Mouse (Mus musculus) kidney, postnatal 0 days (tissue): Measurements from ENCODE around the gene Mmp9. TPM values are rescaled to one million over a fixed set of nuclear protein-coding genes. Genes with fewer than 3 reads are reported as not detected.

ENCODE experiments used
- ATAC-seq: fragments of 200-750 bp; cut with Nextera tagmentation; replicated peaks from 2 replicates; pipeline ENCODE4 v1.8.0; 2017; ENCODE audit warnings: low read depth, moderate number of reproducible peaks, moderate TSS enrichment, moderate library complexity; ENCODE audit not compliant: low FRiP score
- DNase-seq: peaks from one replicate; pipeline ENCODE4 v3.0.0-alpha.2; 2016; ENCODE audit warnings: low spot score
- H3K27ac ChIP-seq: fragments of 300-500 bp; sonication (generic); 2 replicates; pipeline ENCODE4 v1.5.1; 2014; ENCODE audit warnings: mild to moderate bottlenecking
- H3K27me3 ChIP-seq: fragments of 300-500 bp; sonication (generic); 2 replicates; pipeline ENCODE4 v1.6.1; 2014; ENCODE audit warnings: low read length, mixed read lengths; ENCODE audit not compliant: insufficient read depth
- H3K36me3 ChIP-seq: fragments of 300-500 bp; sonication (generic); 2 replicates; pipeline ENCODE4 v1.6.1; 2014; ENCODE audit warnings: low read length, mixed read lengths; ENCODE audit not compliant: insufficient read depth
- H3K4me1 ChIP-seq: fragments of 300-500 bp; sonication (generic); replicated peaks from 2 replicates; pipeline ENCODE4 v1.6.1; 2014; ENCODE audit warnings: antibody characterized with exemption, low read length, mixed read lengths; ENCODE audit not compliant: insufficient read depth
- H3K4me2 ChIP-seq: fragments of 300-500 bp; sonication (generic); 2 replicates; pipeline ENCODE4 v1.6.1; 2014; ENCODE audit warnings: mild to moderate bottlenecking, low read length, moderate library complexity, mixed read lengths
- H3K4me3 ChIP-seq: fragments of 300-500 bp; sonication (generic); replicated peaks from 2 replicates; pipeline ENCODE4 v1.5.1; 2014; ENCODE audit warnings: low read depth, low read length
- H3K9ac ChIP-seq: fragments of 300-500 bp; sonication (generic); 2 replicates; pipeline ENCODE4 v1.6.1; 2014; ENCODE audit warnings: low read depth, low read length
- H3K9me3 ChIP-seq: fragments of 300-500 bp; sonication (generic); replicated peaks from 2 replicates; pipeline ENCODE4 v1.6.1; 2016; ENCODE audit warnings: low read length, inconsistent platforms, mixed read lengths
- CTCF ChIP-seq: IDR thresholded peaks from 2 replicates; pipeline ENCODE4 v1.5.1; 2016; ENCODE audit warnings: antibody characterized with exemption, low read depth, mild to moderate bottlenecking, moderate library complexity
- WGBS: fragments of 180-500 bp; shearing (Covaris S2); extraction: QIAGEN DNeasy Blood & Tissue Kit; methylation state at CpG from one replicate; pipeline ENCODE4 v1.1.7; 2014; 5-methylcytosine and 5-hydroxymethylcytosine counted together
- polyA plus RNA-seq: library from polyadenylated mRNA; unstranded; fragments of >200 nt; fragmentation: Nextera tagmentation; extraction: Ambion mirVana; gene quantifications from 2 replicates; pipeline ENCODE4 v1.2.1, GENCODE M21; 2015

Mmp9 gene
- polyA plus RNA-seq, 1 experiment from 2014 or later: 1.7 TPM

- Histone ChIP-seq H3K9ac (no peak overlapping the region), H3K4me3 (no peak overlapping the region), H3K9me3 (no peaks in the 10 kb centered on the region), H3K27me3 (peaks cover 15% of the 10 kb centered on the region), H3K27ac (no peak overlapping the region), H3K4me2 (no peak overlapping the region), H3K4me1 (no peaks in the 10 kb centered on the region), H3K36me3 (no peaks in the 10 kb centered on the region)
- TF ChIP-seq CTCF: no peak
- 83% methylated on average over 6 of the region's 6 CpGs for WGBS
- DNase-seq (no peak), ATAC-seq (no peak)
Measured at GRCm38 (mm10) chr2:164975611-164976010, 35.0 kb downstream of the Mmp9 start.

- Histone ChIP-seq H3K9me3 (no peaks in the 10 kb centered on the region), H3K27ac (no peak overlapping the region), H3K4me3 (no peak overlapping the region), H3K4me2 (no peak overlapping the region), H3K36me3 (no peaks in the 10 kb centered on the region), H3K4me1 (no peaks in the 10 kb centered on the region), H3K27me3 (no peaks in the 10 kb centered on the region), H3K9ac (no peak overlapping the region)
- WGBS: 24% methylated on average over 7 of the region's 7 CpGs
- DNase-seq: peak; percentile 85
- ATAC-seq: no peak
- no peak for TF ChIP-seq CTCF
Measured at GRCm38 (mm10) chr2:164979749-164980148, 39.2 kb downstream of the Mmp9 start.

DNA sequence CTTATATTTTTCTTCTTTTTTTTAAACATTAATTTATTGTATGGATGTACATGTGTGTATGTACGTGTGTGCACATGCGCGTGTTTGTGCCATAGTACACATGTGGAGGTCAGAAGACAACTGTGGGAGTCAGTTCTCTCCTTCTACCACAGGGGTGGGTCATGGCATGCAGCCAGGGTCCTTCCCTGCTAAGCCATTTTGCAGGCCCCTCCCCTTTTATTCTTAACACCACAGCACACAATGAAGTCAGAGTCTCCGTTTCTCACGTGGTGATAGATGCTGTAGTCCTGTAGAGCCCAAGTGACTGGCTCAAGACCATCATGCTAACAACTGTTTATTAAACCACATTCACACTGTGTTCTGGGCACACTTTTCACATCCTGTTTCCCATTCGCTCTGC, 45.4 kb downstream of the Mmp9 start:
- no peaks in the 10 kb centered on the region for H3K9me3 ChIP-seq
- no peaks in the 10 kb centered on the region for H3K27me3 ChIP-seq
- H3K27ac ChIP-seq: no peak overlapping the region
- no peak for ATAC-seq
- 74% methylated on average over 6 of the region's 6 CpGs for WGBS
- H3K36me3 ChIP-seq: no peaks in the 10 kb centered on the region
- no peak overlapping the region for H3K4me3 ChIP-seq
- H3K4me2 ChIP-seq: no peak overlapping the region
- no peak for DNase-seq
- H3K9ac ChIP-seq: no peak overlapping the region
- no peaks in the 10 kb centered on the region for H3K4me1 ChIP-seq
- TF ChIP-seq CTCF: no peak

DNA sequence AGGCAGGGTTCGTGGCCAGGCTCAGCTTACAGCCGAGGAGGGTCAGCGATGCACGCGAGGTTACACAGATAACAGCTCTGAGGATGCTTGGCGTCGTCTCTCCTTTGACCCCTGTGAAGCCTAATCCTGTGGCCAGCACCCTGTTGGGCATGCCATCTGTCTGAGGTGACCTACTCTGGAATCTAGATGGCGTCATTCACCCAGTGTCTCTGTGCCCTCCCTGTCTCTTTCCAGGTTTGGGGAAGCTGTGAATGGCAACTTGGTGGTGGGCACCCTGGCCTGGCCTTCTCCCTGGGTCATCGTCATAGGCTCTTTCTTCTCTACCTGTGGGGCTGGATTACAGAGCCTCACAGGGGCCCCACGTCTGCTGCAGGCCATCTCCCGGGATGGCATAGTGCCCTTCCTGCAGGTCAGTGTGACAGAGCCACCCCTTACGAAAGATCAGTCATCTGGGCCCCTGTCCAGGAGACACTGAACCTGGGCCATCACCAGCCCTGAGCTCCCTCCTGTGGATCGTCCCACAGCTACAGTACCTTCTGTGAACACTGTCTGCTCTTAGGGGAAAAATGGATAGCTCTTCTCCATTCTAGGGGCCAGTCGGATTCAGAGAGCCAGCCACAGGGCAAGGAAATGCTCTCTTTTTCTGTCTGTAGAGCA, 45.9 kb downstream of the Mmp9 start:
- no peak overlapping the region for H3K27ac ChIP-seq
- 65% methylated on average over 14 of the region's 14 CpGs for WGBS
- no peak overlapping the region for H3K9ac ChIP-seq
- ATAC-seq: no peak
- no peak for TF ChIP-seq CTCF
- no peaks in the 10 kb centered on the region for H3K4me1 ChIP-seq
- H3K36me3 ChIP-seq: no peaks in the 10 kb centered on the region
- no peak overlapping the region for H3K4me2 ChIP-seq
- no peak overlapping the region for H3K4me3 ChIP-seq
- no peak for DNase-seq
- no peaks in the 10 kb centered on the region for H3K27me3 ChIP-seq
- no peaks in the 10 kb centered on the region for H3K9me3 ChIP-seq

DNA sequence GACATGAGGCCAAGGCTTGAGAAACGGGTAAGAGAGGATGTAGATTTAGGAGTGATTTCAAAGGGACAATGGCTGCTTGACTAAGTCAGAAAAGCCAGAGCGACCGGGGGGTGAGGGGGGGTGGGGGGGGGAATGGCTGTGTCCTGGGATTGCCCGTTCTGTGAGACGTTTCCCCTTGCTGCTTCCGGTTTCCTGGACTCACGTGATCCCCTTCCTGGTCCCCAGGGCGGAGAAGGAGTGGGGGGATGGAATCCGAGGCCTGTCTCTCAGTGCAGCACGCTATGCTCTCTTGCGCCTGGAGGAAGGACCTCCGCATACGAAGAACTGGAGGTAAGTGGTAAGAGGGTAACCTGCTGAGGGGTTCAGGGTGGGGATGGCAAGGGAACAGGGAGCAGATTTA, 48.2 kb downstream of the Mmp9 start:
- H3K36me3 ChIP-seq: no peaks in the 10 kb centered on the region
- no peaks in the 10 kb centered on the region for H3K9me3 ChIP-seq
- H3K4me1 ChIP-seq: no peaks in the 10 kb centered on the region
- no peak overlapping the region for H3K4me3 ChIP-seq
- no peak overlapping the region for H3K27ac ChIP-seq
- no peak overlapping the region for H3K9ac ChIP-seq
- H3K4me2 ChIP-seq: 0 out of 2 replicates have a peak overlapping the region, but pooled peaks have one; percentile 0
- WGBS: 51% methylated on average over 13 of the region's 13 CpGs
- H3K27me3 ChIP-seq: no peaks in the 10 kb centered on the region
- ATAC-seq (no peak), DNase-seq (no peak)
- TF ChIP-seq CTCF: no peak

DNA sequence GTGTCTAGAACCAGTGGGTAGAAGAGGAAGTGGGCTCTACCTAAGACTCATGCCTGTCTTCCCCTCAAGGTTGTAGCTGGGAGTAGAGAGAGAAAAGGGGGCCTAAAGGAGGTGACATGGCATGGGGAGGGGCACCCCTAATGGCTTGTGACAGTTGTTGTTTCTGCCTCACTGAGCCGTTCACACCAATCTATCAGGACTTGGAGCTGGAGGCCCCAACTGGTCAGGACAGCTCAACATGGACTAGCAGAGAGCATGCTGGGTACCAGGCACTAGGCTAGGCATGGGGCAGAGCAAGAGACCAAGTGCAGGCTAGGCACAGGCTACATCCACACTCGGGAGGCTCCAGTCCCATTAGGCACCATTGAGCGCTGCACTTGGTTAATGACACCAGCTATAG, 50.5 kb downstream of the Mmp9 start:
- Histone ChIP-seq H3K4me1 (no peaks in the 10 kb centered on the region), H3K4me3 (no peak overlapping the region), H3K27ac (no peak overlapping the region), H3K36me3 (no peaks in the 10 kb centered on the region), H3K4me2 (no peak overlapping the region), H3K9ac (no peak overlapping the region), H3K9me3 (no peaks in the 10 kb centered on the region), H3K27me3 (no peaks in the 10 kb centered on the region)
- DNase-seq (no peak), ATAC-seq (no peak)
- TF ChIP-seq CTCF: no peak
- 67% methylated on average over 3 of the region's 3 CpGs for WGBS

DNA sequence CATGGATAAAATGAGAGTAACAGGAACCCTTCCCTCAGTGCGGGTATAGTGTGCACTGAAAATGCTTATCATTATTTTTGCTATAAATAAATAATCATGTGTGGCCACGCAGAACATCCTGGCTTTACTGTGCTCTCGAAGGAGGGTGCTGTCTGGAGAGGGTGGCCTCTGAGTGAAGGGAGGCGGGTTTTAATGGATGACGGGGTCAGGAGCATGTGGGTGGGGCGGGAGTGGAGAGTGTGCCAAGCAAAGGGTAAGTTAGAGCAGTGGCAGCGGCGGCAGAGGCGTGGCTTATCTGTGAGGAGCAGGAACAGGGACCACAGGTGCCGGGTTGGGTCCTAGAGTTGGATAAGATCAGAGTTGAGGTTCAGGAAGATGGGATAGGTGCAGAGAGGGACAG, 51.2 kb downstream of the Mmp9 start:
- Histone ChIP-seq H3K9ac (no peak overlapping the region), H3K4me3 (no peak overlapping the region), H3K9me3 (no peaks in the 10 kb centered on the region), H3K36me3 (no peaks in the 10 kb centered on the region), H3K27ac (no peak overlapping the region), H3K4me1 (no peaks in the 10 kb centered on the region), H3K27me3 (peaks cover 2% of the 10 kb centered on the region; the same call in 1 of the 2 replicates), H3K4me2 (no peak overlapping the region)
- DNase-seq (no peak), ATAC-seq (no peak)
- 26% methylated on average over 10 of the region's 10 CpGs for WGBS
- TF ChIP-seq CTCF: no peak
